Mouse (Mus musculus) CH12F3 (cell line): ENCODE results near the gene Syvn1.

Source experiments
- in situ Hi-C: fragments of 300-500 bp; cut with MboI; formaldehyde crosslinking; loops from 2 replicates; pipeline ENCODE4 v1.14.3; 2020; ENCODE audit warnings: low sequenced_read_pairs

The Syvn1 gene

GRCm38 (mm10) chr19:6046294-6047153 lies at the start of gene Syvn1:
Syvn1 (plus strand) TSS chr19:6046576.
- in situ Hi-C loops, result no loop called here

GRCm38 (mm10) chr19:5998180-5998579 lies 48.2 kb upstream of the Syvn1 start:
- in situ Hi-C loops, result no loop called here

- in situ Hi-C loops, result no loop called here
Measured at GRCm38 (mm10) chr19:5999969-6000368, 46.4 kb upstream of the Syvn1 start.

- in situ Hi-C loops, result no loop called here
Measured at GRCm38 (mm10) chr19:6005541-6005940, 40.8 kb upstream of the Syvn1 start.

- in situ Hi-C loops, result no loop called here
Measured at GRCm38 (mm10) chr19:6007013-6007412, 39.4 kb upstream of the Syvn1 start.

- in situ Hi-C loops, result no loop called here
Measured at GRCm38 (mm10) chr19:6009137-6009536, 37.2 kb upstream of the Syvn1 start.

GRCm38 (mm10) chr19:6013691-6014090 lies 32.7 kb upstream of the Syvn1 start:
- in situ Hi-C loops, result no loop called here

GRCm38 (mm10) chr19:6014991-6015510 lies 31.3 kb upstream of the Syvn1 start:
- in situ Hi-C loops, result no loop called here

- in situ Hi-C loops, result no loop called here
Measured at GRCm38 (mm10) chr19:6015511-6016315, 30.7 kb upstream of the Syvn1 start, which contains the start of gene Capn1. Capn1 (minus strand) TSS chr19:6015897.

- in situ Hi-C loops, result no loop called here
Measured at GRCm38 (mm10) chr19:6016532-6016931, 29.8 kb upstream of the Syvn1 start.

GRCm38 (mm10) chr19:6018142-6019089 lies 28.0 kb upstream of the Syvn1 start:
- in situ Hi-C loops, result no loop called here

- in situ Hi-C loops, result no loop called here
Measured at GRCm38 (mm10) chr19:6020276-6020675, 26.1 kb upstream of the Syvn1 start.

GRCm38 (mm10) chr19:6023059-6023458 lies 23.3 kb upstream of the Syvn1 start:
- in situ Hi-C loops, result no loop called here

- in situ Hi-C loops, result no loop called here
Measured at GRCm38 (mm10) chr19:6023930-6024329, 22.4 kb upstream of the Syvn1 start.

GRCm38 (mm10) chr19:6028991-6029390 lies 17.4 kb upstream of the Syvn1 start:
- in situ Hi-C loops, result no loop called here

GRCm38 (mm10) chr19:6029426-6029825 lies 16.9 kb upstream of the Syvn1 start:
- in situ Hi-C loops, result no loop called here

- in situ Hi-C loops, result no loop called here
Measured at GRCm38 (mm10) chr19:6030520-6031280, 15.7 kb upstream of the Syvn1 start.

- in situ Hi-C loops, result no loop called here
Measured at GRCm38 (mm10) chr19:6035966-6036585, 10.3 kb upstream of the Syvn1 start.

GRCm38 (mm10) chr19:6037695-6038094 lies 8.7 kb upstream of the Syvn1 start:
- in situ Hi-C loops, result no loop called here
